11 mouse cellular contexts compared by ENCODE assay signal in the genomic region with DNA sequence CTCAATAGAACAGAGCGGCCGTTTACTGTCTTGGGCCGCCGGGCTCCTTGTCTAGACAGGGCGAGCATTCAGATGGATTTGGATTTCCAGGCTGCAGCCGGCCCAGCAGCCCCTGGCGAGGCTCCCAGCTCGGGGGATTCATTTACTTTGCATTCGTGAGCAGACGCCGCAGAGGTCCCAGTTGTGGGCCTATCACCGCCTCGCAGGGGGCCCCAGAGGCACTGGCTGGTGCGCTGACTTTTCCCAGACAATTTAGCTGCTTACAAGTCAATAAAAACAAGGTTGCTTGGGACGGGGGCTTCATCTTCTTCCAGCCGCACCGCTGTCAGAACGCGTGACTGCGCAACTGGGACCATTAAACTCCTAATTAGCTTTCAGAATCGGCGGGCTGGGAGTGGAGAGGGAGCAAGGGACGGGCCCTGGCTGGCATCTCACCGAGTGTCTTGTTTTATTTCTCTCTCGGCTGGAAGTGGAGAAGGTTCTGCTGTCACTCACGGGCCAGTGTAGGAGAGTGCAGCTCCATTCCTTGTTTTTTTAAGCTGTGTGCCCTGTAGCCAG.
DNase-seq lines count a peak whose midpoint lies in the region; ATAC-seq and TF ChIP-seq lines count a peak whose summit lies in the region.
"Had no signal": no experiment of that assay in that cellular context is flagged by ENCODE, and none has a peak within 500 bp of the region (broad histone marks: within the 10 kb centered on the region; RNA-seq: fewer than 3 reads in every experiment).

No protein-coding gene starts in this region.

- H3K9ac ChIP-seq in heart, embryonic 12.5 days, result peak overlapping the region; percentile 11; the same call in 1 of the 2 replicates
- H3K9ac ChIP-seq in forebrain, embryonic 16.5 days (replicated peaks; ENCODE audit: low read depth, low read length), result 0 out of 2 replicates have a peak overlapping the region, but pooled peaks have one; percentile 10
- H3K9ac ChIP-seq in intestine, postnatal 0 days (ENCODE audit: low read depth, low read length), result no peak overlapping the region
- H3K9ac ChIP-seq in midbrain, embryonic 15.5 days, result no peak overlapping the region

- peaks cover 60% of the 10 kb centered on the region for H3K4me1 ChIP-seq in heart, embryonic 12.5 days (replicated peaks)
- H3K4me1 ChIP-seq in forebrain, embryonic 16.5 days (replicated peaks; ENCODE audit: control insufficient read depth, insufficient read depth, low read length), result peaks cover 50% of the 10 kb centered on the region
- no peaks in the 10 kb centered on the region; the same call in 1 of the 2 replicates for H3K4me1 ChIP-seq in intestine, postnatal 0 days (replicated peaks; ENCODE audit: control insufficient read depth, insufficient read depth, low read length)
- peaks cover 44% of the 10 kb centered on the region for H3K4me1 ChIP-seq in midbrain, embryonic 15.5 days

- H3K4me2 ChIP-seq in heart, embryonic 12.5 days, result peak overlapping the region; percentile 60
- H3K4me2 ChIP-seq in forebrain, embryonic 16.5 days (ENCODE audit: low read length), result peak overlapping the region; percentile 55
- H3K4me2 ChIP-seq in intestine, postnatal 0 days (replicated peaks; ENCODE audit: low read depth), result peak overlapping the region; percentile 44
- H3K4me2 ChIP-seq in midbrain, embryonic 15.5 days, result peak overlapping the region; percentile 36

- no peak; the same call in 1 of the 2 replicates for ATAC-seq in heart, embryonic 12.5 days (ENCODE audit: insufficient number of reproducible peaks, low FRiP score)
- peak; percentile 75 for ATAC-seq in forebrain, embryonic 16.5 days
- ATAC-seq in intestine, postnatal 0 days, result no peak
- ATAC-seq in midbrain, embryonic 15.5 days (replicated peaks), result peak; percentile 66
- ATAC-seq in inflammation-experienced regulatory T-cells, adult 6 months, result no peak

- no peak for DNase-seq in heart, postnatal 25 days (ENCODE audit: low spot score)
- DNase-seq in ZHBTc4 (ENCODE audit: low read depth, low spot score), result peak; percentile 57
- DNase-seq in adrenal gland, postnatal 36 days, result no peak

- no peak for TF ChIP-seq CTCF in intestine, postnatal 0 days (IDR thresholded peaks at IDR 0.05; ENCODE audit: low read depth)

- H3K27me3 ChIP-seq in heart, embryonic 12.5 days (replicated peaks), result 0 out of 2 replicates have a peak, but pooled peaks cover 11% of the 10 kb centered on the region
- H3K27me3 ChIP-seq in forebrain, embryonic 16.5 days (replicated peaks; ENCODE audit: control insufficient read depth, insufficient read depth, low read length), result no peaks in the 10 kb centered on the region
- no peaks in the 10 kb centered on the region for H3K27me3 ChIP-seq in intestine, postnatal 0 days (replicated peaks; ENCODE audit: control insufficient read depth, insufficient read depth, low read length)
- no peaks in the 10 kb centered on the region for H3K27me3 ChIP-seq in midbrain, embryonic 15.5 days (replicated peaks)

- no peaks in the 10 kb centered on the region for H3K36me3 ChIP-seq in heart, embryonic 12.5 days
- no peaks in the 10 kb centered on the region for H3K36me3 ChIP-seq in forebrain, embryonic 16.5 days (ENCODE audit: control insufficient read depth, insufficient read depth)
- H3K36me3 ChIP-seq in intestine, postnatal 0 days (ENCODE audit: control insufficient read depth, insufficient read depth), result no peaks in the 10 kb centered on the region
- H3K36me3 ChIP-seq in midbrain, embryonic 15.5 days (replicated peaks), result no peaks in the 10 kb centered on the region
- H3K36me3 ChIP-seq: G1E had no signal

- intact Hi-C loops in heart, postnatal 25 days (cut with DNase I), result loop anchor here (10.0 kb wide), 1 partner anchor 205 kb away; no protein-coding TSS in a partner anchor

- H3K4me3 ChIP-seq in heart, embryonic 12.5 days, result peak overlapping the region; percentile 15; the same call in 1 of the 2 replicates
- peak overlapping the region; percentile 21 for H3K4me3 ChIP-seq in forebrain, embryonic 16.5 days (replicated peaks; ENCODE audit: low read length)
- peak overlapping the region; percentile 5; the same call in 1 of the 2 replicates for H3K4me3 ChIP-seq in intestine, postnatal 0 days (ENCODE audit: low read depth, low read length)
- 0 out of 2 replicates have a peak overlapping the region, but pooled peaks have one; percentile 1 for H3K4me3 ChIP-seq in midbrain, embryonic 15.5 days
- H3K4me3 ChIP-seq: erythroblast, embryonic 14.5 days; megakaryocyte, embryonic 14.5 days had no signal

- WGBS in heart, embryonic 12.5 days, result 5% methylated on average over 26 of the region's 26 CpGs
- WGBS in forebrain, embryonic 16.5 days, result 2% methylated on average over 26 of the region's 26 CpGs
- WGBS in intestine, postnatal 0 days, result 19% methylated on average over 26 of the region's 26 CpGs
- 3% methylated on average over 26 of the region's 26 CpGs for WGBS in midbrain, embryonic 15.5 days

- peaks cover 6% of the 10 kb centered on the region for H3K9me3 ChIP-seq in heart, embryonic 12.5 days (replicated peaks)
- H3K9me3 ChIP-seq in forebrain, embryonic 16.5 days (ENCODE audit: control insufficient read depth, low read length), result no peaks in the 10 kb centered on the region
- 0 out of 2 replicates have a peak, but pooled peaks cover 4% of the 10 kb centered on the region for H3K9me3 ChIP-seq in intestine, postnatal 0 days (ENCODE audit: control insufficient read depth)
- H3K9me3 ChIP-seq in midbrain, embryonic 15.5 days, result no peaks in the 10 kb centered on the region

- H3K27ac ChIP-seq in heart, embryonic 12.5 days (ENCODE audit: poor library complexity, severe bottlenecking), result peak overlapping the region; percentile 19; the same call in 1 of the 2 replicates
- peak overlapping the region; percentile 52 for H3K27ac ChIP-seq in forebrain, embryonic 16.5 days (ENCODE audit: low read length)
- no peak overlapping the region for H3K27ac ChIP-seq in intestine, postnatal 0 days (ENCODE audit: low read depth, low read length)
- peak overlapping the region; percentile 60 for H3K27ac ChIP-seq in midbrain, embryonic 15.5 days

Comparison
In these comparisons a context has a peak if more than half of its experiments do, and no peak if none do; other contexts are left out.
1. ATAC-seq: peak in forebrain, embryonic 16.5 days (single experiment) and midbrain, embryonic 15.5 days (single experiment); none in heart, embryonic 12.5 days (single experiment), intestine, postnatal 0 days (single experiment) and inflammation-experienced regulatory T-cells, adult 6 months (single experiment).
2. H3K9ac ChIP-seq: peak in heart, embryonic 12.5 days (single experiment) and forebrain, embryonic 16.5 days (single experiment); none in intestine, postnatal 0 days (single experiment) and midbrain, embryonic 15.5 days (single experiment).
3. Peak in every context shown above with its lines, with median percentiles within 50 percentile points of each other: H3K4me2 ChIP-seq and H3K4me3 ChIP-seq.